Mouse (Mus musculus): ENCODE measurements around the gene Gm10160.

GRCm38 (mm10) chr7:81847777-81848176, 7.8 kb downstream of the Gm10160 start:
- TF ChIP-seq EP300 (IDR thresholded peaks at IDR 0.05; ENCODE audit: low read depth) (no peak), CTCF (IDR thresholded peaks at IDR 0.05; ENCODE audit: low read depth) (no peak)

Data from liver, embryonic 14.5 days (tissue).